Mouse (Mus musculus): ENCODE data around the gene Galnt4. TPM values are rescaled to one million over a fixed set of nuclear protein-coding genes. Genes with fewer than 3 reads are reported as not detected.
"Not testable (repeated sequence)": the region's sequence is repeated elsewhere in the genome, so short reads cannot be mapped to it uniquely, and the experiment has no call there.

The Galnt4 gene
- total RNA-seq, 2 experiments from 2014 or later: 2.7 to 3.3 TPM

- intact Hi-C loops (cut with DNase I): no loop called here
Measured at GRCm38 (mm10) chr10:99146596-99146995, 38.6 kb downstream of the Galnt4 start.

GRCm38 (mm10) chr10:99150016-99150415, 42.1 kb downstream of the Galnt4 start:
- intact Hi-C loops (cut with DNase I): no loop called here
- DNase-seq (ENCODE audit: low spot score in 2 of 2): no peak

More at GRCm38 (mm10) chr10:99146596-99146995, 38.6 kb downstream of the Galnt4 start:
- DNase-seq (ENCODE audit: low spot score in 2 of 2): no peak

- intact Hi-C loops (cut with DNase I): no loop called here
- no peak for DNase-seq (ENCODE audit: low spot score in 2 of 2)
Measured at GRCm38 (mm10) chr10:99151580-99151979, 43.6 kb downstream of the Galnt4 start.

- intact Hi-C loops (cut with DNase I): no loop called here
Measured at GRCm38 (mm10) chr10:99152063-99152462, 44.1 kb downstream of the Galnt4 start.

GRCm38 (mm10) chr10:99154635-99155034, 46.7 kb downstream of the Galnt4 start:
- DNase-seq (ENCODE audit: low spot score in 2 of 2): no peak
- intact Hi-C loops (cut with DNase I): no loop called here

More at GRCm38 (mm10) chr10:99152063-99152462, 44.1 kb downstream of the Galnt4 start:
- DNase-seq (ENCODE audit: low spot score in 2 of 2): no peak

- DNase-seq (ENCODE audit: low spot score in 2 of 2): no peak
Measured at GRCm38 (mm10) chr10:99156808-99157207, 48.8 kb downstream of the Galnt4 start.

GRCm38 (mm10) chr10:99157697-99158096, 49.7 kb downstream of the Galnt4 start:
- DNase-seq (ENCODE audit: low spot score in 2 of 2); intact Hi-C loops (cut with DNase I): not testable (repeated sequence)

More at GRCm38 (mm10) chr10:99156808-99157207, 48.8 kb downstream of the Galnt4 start:
- intact Hi-C loops (cut with DNase I): no loop called here

- no peak for DNase-seq (ENCODE audit: low spot score in 2 of 2)
- intact Hi-C loops (cut with DNase I): loop anchor here (1.0 to 10.0 kb wide), 2 partner anchors 293 to 415 kb away; no protein-coding TSS in a partner anchor
Measured at GRCm38 (mm10) chr10:99161987-99162582, 54.1 kb downstream of the Galnt4 start.

Other genes with a start within 250 kb of the Galnt4 start
- 100 to 1,000 TPM; 707 to 758 TPM for gene Atp2b1, start 193.8 kb upstream of the Galnt4 start, total RNA-seq (2021)
- 1 to 10 TPM; 6.0 to 8.3 TPM for gene Poc1b, start 1.1 kb upstream of the Galnt4 start, total RNA-seq (2021)
- not detected for gene Phxr2, start 18.2 kb downstream of the Galnt4 start, total RNA-seq (2021)
- 100 to 1,000 TPM in 1 of 2 experiments, 10 to 100 TPM in 1; 72.3 to 107 TPM for gene Dusp6, start 155.1 kb downstream of the Galnt4 start, total RNA-seq (2021)